Mouse (Mus musculus) cerebellum, adult 9-11 months (tissue): ENCODE measurements at regions not wholly inside any gene's neighbourhood (a gene's known extent, or its start where the extent isn't known, plus 50 kb on each side); places are given as distances from the start of the nearest gene placed in this dataset.

Source experiments
- DNase-seq: peaks from one replicate; pipeline ENCODE4 v3.0.0; 2022

- no peak for DNase-seq
Measured at GRCm38 (mm10) chr3:15118634-15119356, 213.3 kb downstream of the Gm9733 start.

- no peak for DNase-seq
Measured at GRCm38 (mm10) chr3:15126736-15127135, 205.4 kb downstream of the Gm9733 start.

GRCm38 (mm10) chr3:15128370-15128769, 203.7 kb downstream of the Gm9733 start:
- no peak for DNase-seq

GRCm38 (mm10) chr3:15128960-15129359, 203.1 kb downstream of the Gm9733 start:
- DNase-seq = no peak

GRCm38 (mm10) chr3:15129729-15130369, 202.3 kb downstream of the Gm9733 start:
- DNase-seq = no peak

- no peak for DNase-seq
Measured at GRCm38 (mm10) chr3:15132136-15132535, 200.0 kb downstream of the Gm9733 start.

GRCm38 (mm10) chr3:15139550-15139949, 192.6 kb downstream of the Gm9733 start:
- no peak for DNase-seq

GRCm38 (mm10) chr3:15153710-15154109, 178.4 kb downstream of the Gm9733 start:
- DNase-seq = no peak

GRCm38 (mm10) chr3:15154153-15154552, 177.9 kb downstream of the Gm9733 start:
- DNase-seq = peak; percentile 86

- no peak for DNase-seq
Measured at GRCm38 (mm10) chr3:15156681-15157080, 175.4 kb downstream of the Gm9733 start.

GRCm38 (mm10) chr3:15157842-15158241, 174.3 kb downstream of the Gm9733 start:
- no peak for DNase-seq

- no peak for DNase-seq
Measured at GRCm38 (mm10) chr3:15158926-15159325, 173.2 kb downstream of the Gm9733 start.

GRCm38 (mm10) chr3:15159965-15160714, 172.0 kb downstream of the Gm9733 start:
- DNase-seq = no peak

- DNase-seq = no peak
Measured at GRCm38 (mm10) chr3:15175811-15176210, 156.3 kb downstream of the Gm9733 start.

GRCm38 (mm10) chr3:15179079-15179812, 152.9 kb downstream of the Gm9733 start:
- no peak for DNase-seq

- DNase-seq = no peak
Measured at GRCm38 (mm10) chr3:15181111-15181510, 151.0 kb downstream of the Gm9733 start.

GRCm38 (mm10) chr3:15186731-15187130, 145.4 kb downstream of the Gm9733 start:
- DNase-seq = no peak

- DNase-seq = peak; percentile 57
Measured at GRCm38 (mm10) chr3:15194362-15194761, 137.7 kb downstream of the Gm9733 start.

- DNase-seq = no peak
Measured at GRCm38 (mm10) chr3:15196101-15196500, 136.0 kb downstream of the Gm9733 start.

- no peak for DNase-seq
Measured at GRCm38 (mm10) chr3:15198086-15198485, 134.0 kb downstream of the Gm9733 start.

- no peak for DNase-seq
Measured at GRCm38 (mm10) chr3:15200309-15200708, 131.8 kb downstream of the Gm9733 start.

GRCm38 (mm10) chr3:15200990-15201389, 131.1 kb downstream of the Gm9733 start:
- DNase-seq = no peak

- DNase-seq = no peak
Measured at GRCm38 (mm10) chr3:15202760-15203159, 129.3 kb downstream of the Gm9733 start.
